Mouse (Mus musculus): Measurements from ENCODE around the gene Itgb8. TPM values are rescaled to one million over a fixed set of nuclear protein-coding genes. Genes with fewer than 3 reads are reported as not detected.

The Itgb8 gene
- polyA plus RNA-seq, 1 experiment from 2014 or later = 25.2 TPM

- H3K4me1 ChIP-seq (replicated peaks; ENCODE audit: control insufficient read depth, insufficient read depth, low read length) = no peaks in the 10 kb centered on the region
- WGBS = 56% methylated on average over 3 of the region's 3 CpGs
- H3K4me3 ChIP-seq (ENCODE audit: low read depth, low read length) = no peak overlapping the region
- no peaks in the 10 kb centered on the region for H3K27me3 ChIP-seq (ENCODE audit: control insufficient read depth, insufficient read depth, low read length)
- no peaks in the 10 kb centered on the region; the same call in 1 of the 2 replicates for H3K36me3 ChIP-seq (ENCODE audit: control insufficient read depth, insufficient read depth, low read length)
- H3K4me2 ChIP-seq (ENCODE audit: low read depth, low read length, severe bottlenecking) = no peak overlapping the region
- ATAC-seq (replicated peaks; ENCODE audit: low FRiP score) = no peak
- H3K9me3 ChIP-seq (ENCODE audit: control insufficient read depth, low read length) = no peaks in the 10 kb centered on the region
- H3K9ac ChIP-seq (ENCODE audit: low read length) = no peak overlapping the region
- no peak overlapping the region for H3K27ac ChIP-seq (ENCODE audit: low read depth, low read length)
- no peak for DNase-seq (ENCODE audit: low spot score)
These were observed 69.5 kb downstream of the Itgb8 start for GRCm38 (mm10) chr12:119169143-119169542.

- Histone ChIP-seq H3K9me3 (ENCODE audit: control insufficient read depth, low read length) (no peaks in the 10 kb centered on the region), H3K36me3 (ENCODE audit: control insufficient read depth, insufficient read depth, low read length) (no peaks in the 10 kb centered on the region; the same call in 1 of the 2 replicates), H3K27ac (ENCODE audit: low read depth, low read length) (no peak overlapping the region), H3K4me2 (ENCODE audit: low read depth, low read length, severe bottlenecking) (no peak overlapping the region), H3K4me3 (ENCODE audit: low read depth, low read length) (no peak overlapping the region), H3K27me3 (ENCODE audit: control insufficient read depth, insufficient read depth, low read length) (no peaks in the 10 kb centered on the region), H3K4me1 (replicated peaks; ENCODE audit: control insufficient read depth, insufficient read depth, low read length) (no peaks in the 10 kb centered on the region), H3K9ac (ENCODE audit: low read length) (no peak overlapping the region)
- WGBS = 95% methylated on average over 2 of the region's 2 CpGs
- DNase-seq (ENCODE audit: low spot score) (no peak), ATAC-seq (replicated peaks; ENCODE audit: low FRiP score) (no peak)
These were observed 73.5 kb downstream of the Itgb8 start for GRCm38 (mm10) chr12:119165115-119165514.

- ATAC-seq (replicated peaks; ENCODE audit: low FRiP score) = no peak
- Histone ChIP-seq H3K4me3 (ENCODE audit: low read depth, low read length) (no peak overlapping the region), H3K27me3 (ENCODE audit: control insufficient read depth, insufficient read depth, low read length) (no peaks in the 10 kb centered on the region), H3K4me1 (replicated peaks; ENCODE audit: control insufficient read depth, insufficient read depth, low read length) (no peaks in the 10 kb centered on the region), H3K4me2 (ENCODE audit: low read depth, low read length, severe bottlenecking) (no peak overlapping the region), H3K9ac (ENCODE audit: low read length) (no peak overlapping the region), H3K27ac (ENCODE audit: low read depth, low read length) (no peak overlapping the region), H3K36me3 (ENCODE audit: control insufficient read depth, insufficient read depth, low read length) (no peaks in the 10 kb centered on the region; the same call in 1 of the 2 replicates), H3K9me3 (ENCODE audit: control insufficient read depth, low read length) (no peaks in the 10 kb centered on the region)
- 88% methylated on average over 1 of the region's 1 CpGs for WGBS
- DNase-seq (ENCODE audit: low spot score) = no peak
These were observed 73.9 kb downstream of the Itgb8 start for GRCm38 (mm10) chr12:119164672-119165071.

GRCm38 (mm10) chr12:119164176-119164575 is 74.4 kb downstream of the Itgb8 start:
- H3K4me3 ChIP-seq (ENCODE audit: low read depth, low read length) = no peak overlapping the region
- no peak overlapping the region for H3K27ac ChIP-seq (ENCODE audit: low read depth, low read length)
- WGBS = 71% methylated on average over 1 of the region's 1 CpGs
- ATAC-seq (replicated peaks; ENCODE audit: low FRiP score) (no peak), DNase-seq (ENCODE audit: low spot score) (no peak)
- H3K4me2 ChIP-seq (ENCODE audit: low read depth, low read length, severe bottlenecking) = no peak overlapping the region
- no peaks in the 10 kb centered on the region for H3K9me3 ChIP-seq (ENCODE audit: control insufficient read depth, low read length)
- H3K9ac ChIP-seq (ENCODE audit: low read length) = no peak overlapping the region
- H3K27me3 ChIP-seq (ENCODE audit: control insufficient read depth, insufficient read depth, low read length) = no peaks in the 10 kb centered on the region
- no peaks in the 10 kb centered on the region; the same call in 1 of the 2 replicates for H3K36me3 ChIP-seq (ENCODE audit: control insufficient read depth, insufficient read depth, low read length)
- no peaks in the 10 kb centered on the region for H3K4me1 ChIP-seq (replicated peaks; ENCODE audit: control insufficient read depth, insufficient read depth, low read length)

GRCm38 (mm10) chr12:119160786-119161185 is 77.8 kb downstream of the Itgb8 start:
- no peaks in the 10 kb centered on the region for H3K27me3 ChIP-seq (ENCODE audit: control insufficient read depth, insufficient read depth, low read length)
- H3K27ac ChIP-seq (ENCODE audit: low read depth, low read length) = no peak overlapping the region
- H3K36me3 ChIP-seq (ENCODE audit: control insufficient read depth, insufficient read depth, low read length) = no peaks in the 10 kb centered on the region
- H3K4me1 ChIP-seq (replicated peaks; ENCODE audit: control insufficient read depth, insufficient read depth, low read length) = no peaks in the 10 kb centered on the region
- H3K9me3 ChIP-seq (ENCODE audit: control insufficient read depth, low read length) = no peaks in the 10 kb centered on the region
- no peak overlapping the region for H3K4me2 ChIP-seq (ENCODE audit: low read depth, low read length, severe bottlenecking)
- ATAC-seq (replicated peaks; ENCODE audit: low FRiP score) = no peak
- no peak for DNase-seq (ENCODE audit: low spot score)
- H3K9ac ChIP-seq (ENCODE audit: low read length) = no peak overlapping the region
- H3K4me3 ChIP-seq (ENCODE audit: low read depth, low read length) = no peak overlapping the region

- no peak for ATAC-seq (replicated peaks; ENCODE audit: low FRiP score)
- Histone ChIP-seq H3K4me3 (ENCODE audit: low read depth, low read length) (no peak overlapping the region), H3K9me3 (ENCODE audit: control insufficient read depth, low read length) (no peaks in the 10 kb centered on the region), H3K9ac (ENCODE audit: low read length) (no peak overlapping the region), H3K27ac (ENCODE audit: low read depth, low read length) (no peak overlapping the region), H3K4me1 (replicated peaks; ENCODE audit: control insufficient read depth, insufficient read depth, low read length) (no peaks in the 10 kb centered on the region), H3K36me3 (ENCODE audit: control insufficient read depth, insufficient read depth, low read length) (no peaks in the 10 kb centered on the region), H3K4me2 (ENCODE audit: low read depth, low read length, severe bottlenecking) (no peak overlapping the region), H3K27me3 (ENCODE audit: control insufficient read depth, insufficient read depth, low read length) (no peaks in the 10 kb centered on the region)
- 36% methylated on average over 4 of the region's 4 CpGs for WGBS
- no peak for DNase-seq (ENCODE audit: low spot score)
These were observed 79.2 kb downstream of the Itgb8 start for GRCm38 (mm10) chr12:119159254-119159933.

DNA sequence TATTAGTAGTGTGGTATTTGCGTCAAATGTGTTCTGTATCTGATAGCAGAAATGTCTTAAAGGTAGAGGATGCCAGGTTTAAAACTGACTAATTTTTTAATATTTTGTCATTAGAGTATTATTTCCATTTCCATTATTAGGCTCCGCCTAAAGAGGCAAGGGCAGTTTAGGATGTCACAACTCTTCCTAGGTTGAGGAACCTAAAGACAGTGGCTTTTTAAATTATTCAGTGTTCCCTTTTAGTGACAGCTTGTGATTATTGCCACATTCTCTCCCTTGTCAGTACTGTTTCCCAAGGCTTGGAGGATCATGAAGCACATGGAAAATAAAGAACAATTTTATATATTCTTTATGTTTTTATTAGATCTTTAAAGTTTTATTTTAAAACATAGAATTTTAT is 80.9 kb downstream of the Itgb8 start:
- no peaks in the 10 kb centered on the region for H3K4me1 ChIP-seq (replicated peaks; ENCODE audit: control insufficient read depth, insufficient read depth, low read length)
- H3K36me3 ChIP-seq (ENCODE audit: control insufficient read depth, insufficient read depth, low read length) = no peaks in the 10 kb centered on the region
- H3K9ac ChIP-seq (ENCODE audit: low read length) = no peak overlapping the region
- ATAC-seq (replicated peaks; ENCODE audit: low FRiP score) (no peak), DNase-seq (ENCODE audit: low spot score) (no peak)
- no peaks in the 10 kb centered on the region for H3K27me3 ChIP-seq (ENCODE audit: control insufficient read depth, insufficient read depth, low read length)
- H3K9me3 ChIP-seq (ENCODE audit: control insufficient read depth, low read length) = no peaks in the 10 kb centered on the region
- H3K27ac ChIP-seq (ENCODE audit: low read depth, low read length) = no peak overlapping the region
- no peak overlapping the region for H3K4me3 ChIP-seq (ENCODE audit: low read depth, low read length)
- H3K4me2 ChIP-seq (ENCODE audit: low read depth, low read length, severe bottlenecking) = no peak overlapping the region
- WGBS = 97% methylated on average over 2 of the region's 2 CpGs

- Histone ChIP-seq H3K4me2 (ENCODE audit: low read depth, low read length, severe bottlenecking) (no peak overlapping the region), H3K9ac (ENCODE audit: low read length) (no peak overlapping the region), H3K4me3 (ENCODE audit: low read depth, low read length) (no peak overlapping the region), H3K27ac (ENCODE audit: low read depth, low read length) (no peak overlapping the region), H3K9me3 (ENCODE audit: control insufficient read depth, low read length) (no peaks in the 10 kb centered on the region), H3K27me3 (ENCODE audit: control insufficient read depth, insufficient read depth, low read length) (no peaks in the 10 kb centered on the region), H3K36me3 (ENCODE audit: control insufficient read depth, insufficient read depth, low read length) (no peaks in the 10 kb centered on the region), H3K4me1 (replicated peaks; ENCODE audit: control insufficient read depth, insufficient read depth, low read length) (no peaks in the 10 kb centered on the region)
- 88% methylated on average over 3 of the region's 3 CpGs for WGBS
- no peak for DNase-seq (ENCODE audit: low spot score)
- ATAC-seq (replicated peaks; ENCODE audit: low FRiP score) = no peak
These were observed 81.5 kb downstream of the Itgb8 start for GRCm38 (mm10) chr12:119157068-119157467.

DNA sequence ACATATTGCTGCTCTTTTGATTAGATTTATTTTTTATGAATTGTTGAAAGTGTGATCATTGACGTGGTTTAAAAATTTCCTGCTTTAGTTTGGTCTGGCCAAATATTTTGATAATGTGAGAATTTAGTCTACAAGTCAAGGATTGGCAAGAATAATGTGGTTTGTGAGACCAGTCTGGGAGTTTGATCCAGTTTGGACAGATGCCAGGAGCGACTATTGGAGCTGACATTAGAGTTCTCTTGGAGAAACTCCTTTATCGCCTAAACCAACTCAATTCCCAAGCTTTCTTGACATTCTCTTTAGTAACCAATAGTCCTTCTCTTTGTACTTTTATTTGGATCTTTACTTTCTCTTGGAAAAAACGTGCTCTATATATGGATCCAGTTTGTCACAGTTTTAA is 83.0 kb downstream of the Itgb8 start:
- ATAC-seq (replicated peaks; ENCODE audit: low FRiP score) (no peak), DNase-seq (ENCODE audit: low spot score) (no peak)
- no peak overlapping the region for H3K4me3 ChIP-seq (ENCODE audit: low read depth, low read length)
- no peaks in the 10 kb centered on the region for H3K36me3 ChIP-seq (ENCODE audit: control insufficient read depth, insufficient read depth, low read length)
- no peak overlapping the region for H3K9ac ChIP-seq (ENCODE audit: low read length)
- H3K4me1 ChIP-seq (replicated peaks; ENCODE audit: control insufficient read depth, insufficient read depth, low read length) = no peaks in the 10 kb centered on the region
- no peak overlapping the region for H3K4me2 ChIP-seq (ENCODE audit: low read depth, low read length, severe bottlenecking)
- H3K9me3 ChIP-seq (ENCODE audit: control insufficient read depth, low read length) = no peaks in the 10 kb centered on the region
- H3K27me3 ChIP-seq (ENCODE audit: control insufficient read depth, insufficient read depth, low read length) = no peaks in the 10 kb centered on the region
- 80% methylated on average over 4 of the region's 4 CpGs for WGBS
- H3K27ac ChIP-seq (ENCODE audit: low read depth, low read length) = no peak overlapping the region

All from forebrain, embryonic 11.5 days (tissue).